Comparison of ENCODE assay signal across 9 mouse cellular contexts in the genomic region with DNA sequence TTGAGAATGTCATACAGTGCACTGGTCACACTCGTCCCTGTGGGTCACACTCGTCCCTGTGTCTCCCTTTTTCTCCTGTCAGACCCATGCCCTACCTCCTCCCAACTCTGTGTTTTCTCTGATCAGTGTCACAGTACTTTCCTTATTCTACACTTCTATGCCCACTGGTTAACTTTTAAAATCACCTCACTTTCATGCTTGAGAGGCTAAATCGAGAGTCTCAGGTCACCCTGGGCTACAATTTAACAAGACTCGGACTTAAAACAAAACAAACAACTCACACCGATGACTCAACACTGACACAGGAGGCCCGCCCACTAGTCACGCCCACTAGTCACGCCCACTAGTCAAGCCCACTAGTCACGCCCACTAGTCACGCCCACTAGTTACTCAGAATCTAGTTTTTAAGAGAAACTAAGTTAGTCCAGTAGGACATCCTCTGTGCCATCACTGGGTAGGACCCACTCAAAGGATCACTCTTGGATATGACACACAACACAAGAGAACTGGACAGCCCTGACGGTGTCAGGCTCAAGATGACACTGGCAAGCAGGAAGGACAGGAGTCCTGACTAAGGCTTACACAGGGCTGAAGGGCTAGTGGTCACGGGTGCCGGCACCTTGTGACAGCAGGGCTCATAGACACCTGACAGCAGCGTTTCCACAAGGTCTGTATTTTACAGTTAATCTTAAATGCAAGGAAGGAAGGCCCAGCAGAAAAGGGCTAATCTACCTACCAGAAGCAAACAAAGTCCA. TPM values are rescaled to one million over a fixed set of nuclear protein-coding genes. Genes with fewer than 3 reads are reported as not detected.
DNase-seq lines count a peak whose midpoint lies in the region; ATAC-seq lines count a peak whose summit lies in the region.
"Had no signal": no experiment of that assay in that cellular context is flagged by ENCODE, and none has a peak within 500 bp of the region (broad histone marks: within the 10 kb centered on the region; RNA-seq: fewer than 3 reads in every experiment).

No protein-coding gene starts in this region.

- no peaks in the 10 kb centered on the region for H3K9me3 ChIP-seq in midbrain, embryonic 15.5 days
- no peaks in the 10 kb centered on the region for H3K9me3 ChIP-seq in hindbrain, embryonic 16.5 days (ENCODE audit: control insufficient read depth, low read length)

- H3K36me3 ChIP-seq in midbrain, embryonic 15.5 days (replicated peaks) = peaks cover 12% of the 10 kb centered on the region; the same call in 1 of the 2 replicates
- H3K36me3 ChIP-seq in hindbrain, embryonic 16.5 days (ENCODE audit: control insufficient read depth, insufficient read depth, low read length) = peaks cover 9% of the 10 kb centered on the region

- DNase-seq in 416B (ENCODE audit: low read depth) (peak; percentile 93), adipocyte (ENCODE audit: low spot score) (peak; percentile 69)
- DNase-seq in kidney, adult 18-20 months = peak; percentile 86
- DNase-seq in lung, postnatal 14 days = peak; percentile 47
- no peak for DNase-seq in thymus, postnatal 10 days (ENCODE audit: low spot score in 2 of 2)

- H3K9ac ChIP-seq in midbrain, embryonic 15.5 days = no peak overlapping the region
- H3K9ac ChIP-seq in hindbrain, embryonic 16.5 days (ENCODE audit: low read depth, low read length) = no peak overlapping the region

- no peaks in the 10 kb centered on the region for H3K27me3 ChIP-seq in midbrain, embryonic 15.5 days (replicated peaks)
- H3K27me3 ChIP-seq in hindbrain, embryonic 16.5 days (replicated peaks; ENCODE audit: control insufficient read depth, insufficient read depth, low read length) = no peaks in the 10 kb centered on the region

- H3K4me1 ChIP-seq in midbrain, embryonic 15.5 days = no peaks in the 10 kb centered on the region
- H3K4me1 ChIP-seq in hindbrain, embryonic 16.5 days (ENCODE audit: control insufficient read depth, insufficient read depth, low read depth, low read length) = no peaks in the 10 kb centered on the region

- H3K4me3 ChIP-seq in midbrain, embryonic 15.5 days = no peak overlapping the region
- H3K4me3 ChIP-seq in hindbrain, embryonic 16.5 days (ENCODE audit: low read length) = no peak overlapping the region

- no peak overlapping the region for H3K27ac ChIP-seq in midbrain, embryonic 15.5 days
- no peak overlapping the region for H3K27ac ChIP-seq in hindbrain, embryonic 16.5 days (ENCODE audit: low read depth, low read length)

- ATAC-seq in midbrain, embryonic 15.5 days (replicated peaks) = no peak
- ATAC-seq in hindbrain, embryonic 16.5 days = no peak
- ATAC-seq in activated CD4-positive, CD25-positive, alpha-beta regulatory T cell, adult 4 months = no peak

- H3K4me2 ChIP-seq in midbrain, embryonic 15.5 days = no peak overlapping the region
- no peak overlapping the region for H3K4me2 ChIP-seq in hindbrain, embryonic 16.5 days (ENCODE audit: low read length)

- 66% methylated on average over 14 of the region's 14 CpGs for WGBS in midbrain, embryonic 15.5 days
- WGBS in hindbrain, embryonic 16.5 days = 55% methylated on average over 14 of the region's 14 CpGs

RNA-seq across cellular contexts. Expression of gene Gm5475, which starts 10.9 kb away (rescaled TPM):
- 0.09 TPM in 2 replicates for polyA plus RNA-seq in midbrain, embryonic 15.5 days (2015; fragmentation: Nextera tagmentation; extraction: Ambion mirVana)
- 0.11 and 0.16 TPM in 2 replicates for polyA plus RNA-seq in hindbrain, embryonic 16.5 days (2015; fragmentation: Nextera tagmentation; extraction: Ambion mirVana)
- polyA plus RNA-seq in activated CD4-positive, CD25-positive, alpha-beta regulatory T cell, adult 4 months (2017; shearing (Covaris generic)) = under 1 TPM in 1 of 2 experiments, not detected in 1; 0.33 TPM

RNA-seq across cellular contexts. Expression of gene Slc11a2, which starts 13.8 kb away (rescaled TPM):
- polyA plus RNA-seq in midbrain, embryonic 15.5 days (2015; fragmentation: Nextera tagmentation; extraction: Ambion mirVana) = 28.0 and 31.0 TPM in 2 replicates
- polyA plus RNA-seq in hindbrain, embryonic 16.5 days (2015; fragmentation: Nextera tagmentation; extraction: Ambion mirVana) = 24.9 and 30.8 TPM in 2 replicates
- polyA plus RNA-seq in activated CD4-positive, CD25-positive, alpha-beta regulatory T cell, adult 4 months (2017; shearing (Covaris generic)) = 10 to 100 TPM; 22.8 TPM

RNA-seq across cellular contexts. Expression of gene Higd1c, which starts 46.8 kb away (rescaled TPM):
- not detected in 2 replicates for polyA plus RNA-seq in midbrain, embryonic 15.5 days (2015; fragmentation: Nextera tagmentation; extraction: Ambion mirVana)
- not detected in 2 replicates for polyA plus RNA-seq in hindbrain, embryonic 16.5 days (2015; fragmentation: Nextera tagmentation; extraction: Ambion mirVana)
- not detected for polyA plus RNA-seq in activated CD4-positive, CD25-positive, alpha-beta regulatory T cell, adult 4 months (2017; shearing (Covaris generic))
- polyA plus RNA-seq: cortical plate, adult 2 months had no signal

RNA-seq across cellular contexts. Expression of gene Letmd1, which starts 57.7 kb away (rescaled TPM):
- polyA plus RNA-seq in midbrain, embryonic 15.5 days (2015; fragmentation: Nextera tagmentation; extraction: Ambion mirVana) = 57.0 and 59.5 TPM in 2 replicates
- 59.3 and 62.0 TPM in 2 replicates for polyA plus RNA-seq in hindbrain, embryonic 16.5 days (2015; fragmentation: Nextera tagmentation; extraction: Ambion mirVana)
- 10 to 100 TPM; 31.4 to 33.0 TPM for polyA plus RNA-seq in activated CD4-positive, CD25-positive, alpha-beta regulatory T cell, adult 4 months (2017; shearing (Covaris generic))

RNA-seq across cellular contexts. Expression of gene Mettl7a2, which starts 58.1 kb away (rescaled TPM):
- not detected in 2 replicates for polyA plus RNA-seq in midbrain, embryonic 15.5 days (2015; fragmentation: Nextera tagmentation; extraction: Ambion mirVana)
- polyA plus RNA-seq in hindbrain, embryonic 16.5 days (2015; fragmentation: Nextera tagmentation; extraction: Ambion mirVana) = not detected in 2 replicates
- not detected for polyA plus RNA-seq in activated CD4-positive, CD25-positive, alpha-beta regulatory T cell, adult 4 months (2017; shearing (Covaris generic))
- polyA plus RNA-seq: cortical plate, adult 2 months had no signal

Comparison
In these comparisons a context has a peak if more than half of its experiments do, and no peak if none do; other contexts are left out.
1. DNase-seq: peak in 416B (single experiment), adipocyte (single experiment), kidney, adult 18-20 months (single experiment) and lung, postnatal 14 days (single experiment); none in thymus, postnatal 10 days (0 of 2).